Mouse (Mus musculus) megakaryocyte-erythroid progenitor cell, adult 5-6 weeks (primary cell): ENCODE data around the gene Kiss1r. TPM values are rescaled to one million over a fixed set of nuclear protein-coding genes. Genes with fewer than 3 reads are reported as not detected.

Experiments
- ATAC-seq: replicated peaks from 2 replicates; pipeline ENCODE4 v1.8.0; 2016; ENCODE audit warnings: mild to moderate bottlenecking, inconsistent platforms; ENCODE audit not compliant: severe bottlenecking, poor library complexity, low FRiP score, low TSS enrichment
- total RNA-seq, 2 experiments: library from RNA; stranded (forward) in 1 of 2; stranded (reverse) in 1 of 2; fragments of 200-1000, 215-1000 nt in 1 of 2; fragments of >200 nt in 1 of 2; fragmentation: Nextera tagmentation in 1 of 2; gene quantifications; 2 replicates each; pipeline ENCODE4 v1.2.3; 2014 to 2017

Gene Kiss1r
- total RNA-seq, 2 experiments from 2014 or later, result 0.31 TPM; not detected in 1

GRCm38 (mm10) chr10:79896306-79896705 is 20.5 kb upstream of the Kiss1r start:
- ATAC-seq, result no peak

GRCm38 (mm10) chr10:79896814-79897213 is 20.0 kb upstream of the Kiss1r start:
- ATAC-seq, result no peak

GRCm38 (mm10) chr10:79897316-79898245 is 19.2 kb upstream of the Kiss1r start:
- ATAC-seq, result no peak

GRCm38 (mm10) chr10:79900951-79901410 is 15.8 kb upstream of the Kiss1r start:
- no peak; the same call in 1 of the 2 replicates for ATAC-seq

GRCm38 (mm10) chr10:79906712-79907111 is 10.1 kb upstream of the Kiss1r start:
- ATAC-seq, result no peak

GRCm38 (mm10) chr10:79907415-79907814 is 9.4 kb upstream of the Kiss1r start:
- no peak for ATAC-seq

- peak; percentile 91 for ATAC-seq
Observed at GRCm38 (mm10) chr10:79908167-79909091, 8.3 kb upstream of the Kiss1r start, which contains the start of gene Med16. TSS of gene Med16 (minus strand) at chr10:79908923.

GRCm38 (mm10) chr10:79909092-79909922 is 7.5 kb upstream of the Kiss1r start:
- peak; percentile 23; the same call in 1 of the 2 replicates for ATAC-seq

GRCm38 (mm10) chr10:79910556-79910955 is 6.2 kb upstream of the Kiss1r start, which contains the start of gene Gm26602:
TSS of gene Gm26602 (plus strand) at chr10:79910856.
- ATAC-seq, result no peak

- no peak for ATAC-seq
Observed at GRCm38 (mm10) chr10:79912412-79912811, 4.4 kb upstream of the Kiss1r start.

- ATAC-seq, result peak; percentile 64
Observed at GRCm38 (mm10) chr10:79914131-79914947, 2.4 kb upstream of the Kiss1r start.

- peak; percentile 9 for ATAC-seq
Observed at GRCm38 (mm10) chr10:79914948-79915596, 1.7 kb upstream of the Kiss1r start.

- no peak for ATAC-seq
Observed at GRCm38 (mm10) chr10:79916081-79916480, 690 bp upstream of the Kiss1r start.

- no peak for ATAC-seq
Observed at GRCm38 (mm10) chr10:79917532-79918100, 845 bp downstream of the Kiss1r start.

- ATAC-seq, result no peak
Observed at GRCm38 (mm10) chr10:79918231-79919078, 1.7 kb downstream of the Kiss1r start.

- no peak for ATAC-seq
Observed at GRCm38 (mm10) chr10:79919251-79919849, 2.6 kb downstream of the Kiss1r start.
